Mouse (Mus musculus) erythroblast, embryonic 14.5 days (primary cell): ENCODE measurements around the gene Kcns1.

Experiments
- GATA1 ChIP-seq: IDR thresholded peaks from 2 replicates; pipeline ENCODE4 v1.6.1; 2012; ENCODE audit warnings: low read length, inconsistent platforms, mixed read lengths
- TAL1 ChIP-seq: IDR thresholded peaks from 3 replicates; pipeline ENCODE4 v1.6.1; 2012; ENCODE audit warnings: low read length, inconsistent platforms, mixed read lengths

DNA sequence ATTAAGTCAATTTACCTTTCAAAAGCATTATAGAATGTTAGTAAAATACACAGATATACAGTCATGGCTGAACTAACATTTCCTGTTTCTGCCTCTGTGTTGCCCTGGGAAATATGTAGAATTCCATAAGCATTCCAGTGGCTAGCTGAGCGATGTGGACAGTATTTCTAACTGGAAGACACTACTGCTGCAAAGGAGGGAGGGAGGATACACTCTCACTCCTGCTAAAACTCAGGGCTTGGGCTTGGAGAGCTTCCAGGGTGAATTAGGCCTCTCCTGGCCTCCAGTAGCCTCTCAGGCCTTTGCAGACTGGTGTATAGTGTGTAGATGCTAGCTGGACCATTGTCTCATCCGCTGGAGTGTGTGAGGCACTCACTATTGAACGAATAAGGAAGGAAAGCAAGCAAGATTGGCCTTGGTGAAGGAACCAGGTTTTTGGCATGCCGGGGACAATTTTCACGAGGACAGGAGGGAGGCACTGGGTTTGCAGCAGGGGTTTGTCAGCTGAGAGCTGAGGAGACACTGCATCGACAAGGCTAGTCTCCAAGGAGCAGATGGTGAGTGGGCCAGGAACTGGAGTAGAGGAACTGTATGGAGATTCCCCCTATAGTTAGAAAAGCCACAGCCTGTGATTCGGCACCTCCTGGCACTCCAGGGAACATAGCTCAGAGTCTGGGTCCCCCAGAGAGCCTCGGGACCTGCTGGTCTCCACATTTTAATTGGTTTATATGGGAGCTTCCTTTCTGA, 3.9 kb upstream of the Kcns1 start:
- TF ChIP-seq TAL1 (no peak), GATA1 (no peak)
